Mouse (Mus musculus) kidney, postnatal 36 days (tissue): ENCODE results near the gene Vmn1r193.
"Not testable (repeated sequence)": the region's sequence is repeated elsewhere in the genome, so short reads cannot be mapped to it uniquely, and the experiment has no call there.

ENCODE experiments used
- DNase-seq, 2 experiments: peaks; one replicate each; pipeline ENCODE4 v3.0.0; 2021 to 2022; ENCODE audit warnings: mixed read lengths in 2 of 2

Vmn1r193 gene

DNA sequence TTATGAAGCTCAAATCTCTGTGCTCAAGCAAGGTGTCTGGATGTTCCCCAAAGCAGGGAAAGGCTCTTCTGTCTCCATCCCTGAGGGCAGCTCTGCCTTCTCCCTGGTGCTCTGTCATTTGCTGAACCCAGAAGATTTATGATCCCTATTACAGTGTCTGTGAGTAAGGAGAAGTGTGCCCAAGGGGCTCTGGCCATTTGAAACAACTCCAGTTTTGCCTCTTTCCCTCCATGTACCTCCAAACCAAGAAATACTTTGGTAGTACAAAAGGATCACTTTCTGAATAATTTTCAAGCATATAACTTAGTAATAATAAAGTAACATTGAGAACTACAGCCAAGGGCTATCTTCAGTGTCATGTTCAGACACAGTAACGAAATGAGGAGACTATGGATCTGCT is at the start of gene Vmn1r193:
Gene Vmn1r193 (minus strand): TSS at position 101 of the 400 bp plus-strand sequence.
- DNase-seq: not testable (repeated sequence)

DNA sequence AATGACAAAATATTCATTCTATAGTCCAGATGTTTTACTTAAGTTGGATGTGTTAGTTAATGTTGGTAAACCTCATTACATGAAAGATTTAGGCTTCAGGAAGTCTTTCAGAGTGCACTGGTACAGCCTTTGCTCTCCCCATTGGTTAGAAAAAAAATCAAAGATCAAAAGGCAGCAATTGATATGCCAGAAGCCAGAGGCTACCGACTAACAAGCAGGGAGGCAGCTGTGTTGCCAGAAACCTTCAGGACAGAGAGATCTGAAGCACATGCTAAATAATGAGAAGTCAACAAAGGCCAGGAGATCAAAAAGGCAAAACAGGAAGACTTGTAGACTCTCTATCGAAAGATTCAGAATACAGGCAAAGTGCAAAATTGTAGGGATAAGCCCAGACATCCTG is 48.8 kb upstream of the Vmn1r193 start:
- DNase-seq: no peak

DNA sequence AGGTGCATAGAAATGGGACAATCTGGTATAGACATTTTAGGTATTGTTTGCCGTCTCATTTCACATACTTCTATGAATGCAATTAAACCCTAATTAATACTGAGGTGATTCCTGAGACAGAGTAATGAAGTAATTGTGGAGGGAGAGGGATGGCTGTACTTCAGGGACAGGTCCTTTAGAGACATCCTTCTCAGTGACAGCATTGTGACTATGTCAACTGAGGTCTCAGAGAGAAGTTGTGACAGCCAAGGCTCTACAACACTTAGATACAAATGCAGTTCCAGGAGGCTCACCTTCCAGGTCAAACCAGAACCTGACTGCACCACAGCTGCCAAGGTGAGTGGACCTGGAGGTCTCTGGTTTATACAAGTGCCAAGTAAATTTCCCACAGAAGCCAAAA is 47.3 kb upstream of the Vmn1r193 start, which contains the start of gene Vmn1r195:
Gene Vmn1r195 (plus strand): TSS at position 301 of the 400 bp plus-strand sequence.
- DNase-seq: not testable (repeated sequence)

DNA sequence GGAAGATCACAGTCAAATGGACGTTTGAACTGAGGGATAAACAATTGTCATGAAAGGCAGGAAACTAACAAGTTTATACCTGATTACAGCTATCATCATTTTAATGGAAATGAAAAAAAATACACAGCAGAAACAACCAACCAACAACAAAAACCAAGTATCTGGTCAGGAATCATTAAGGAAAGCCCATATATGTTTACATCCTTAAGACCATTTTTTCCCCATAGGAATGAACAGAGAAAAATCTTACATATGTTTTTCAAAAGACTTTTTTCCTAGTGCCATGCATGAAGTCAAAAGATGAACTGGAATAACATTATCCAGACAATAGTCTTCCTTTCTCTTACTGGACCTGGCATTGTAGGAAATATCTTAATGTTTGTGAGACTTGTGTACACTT is 21.0 kb upstream of the Vmn1r193 start, which contains the start of gene Vmn1r194:
Gene Vmn1r194 (plus strand): TSS at position 301 of the 400 bp plus-strand sequence.
- no peak for DNase-seq

DNA sequence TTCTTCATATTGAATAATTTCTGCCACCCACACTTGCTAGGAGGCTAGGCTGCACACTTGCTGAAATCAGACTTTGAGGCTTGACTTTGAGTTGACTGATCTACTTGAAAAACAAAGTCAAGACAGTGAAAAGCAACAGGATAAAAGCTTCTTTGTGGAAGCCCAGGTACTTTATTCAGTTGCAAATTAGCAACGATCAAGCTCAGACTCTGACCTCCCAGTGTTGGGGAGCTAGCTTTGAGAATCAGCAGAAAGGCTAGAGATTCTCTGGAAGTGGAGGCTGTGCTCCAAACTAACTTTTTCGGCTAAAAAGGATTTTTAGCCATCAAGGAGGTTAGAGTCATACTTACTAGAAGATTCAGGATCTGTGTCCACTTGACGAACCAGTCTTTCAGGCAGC is 30.2 kb downstream of the Vmn1r193 start:
- not testable (repeated sequence) for DNase-seq

DNA sequence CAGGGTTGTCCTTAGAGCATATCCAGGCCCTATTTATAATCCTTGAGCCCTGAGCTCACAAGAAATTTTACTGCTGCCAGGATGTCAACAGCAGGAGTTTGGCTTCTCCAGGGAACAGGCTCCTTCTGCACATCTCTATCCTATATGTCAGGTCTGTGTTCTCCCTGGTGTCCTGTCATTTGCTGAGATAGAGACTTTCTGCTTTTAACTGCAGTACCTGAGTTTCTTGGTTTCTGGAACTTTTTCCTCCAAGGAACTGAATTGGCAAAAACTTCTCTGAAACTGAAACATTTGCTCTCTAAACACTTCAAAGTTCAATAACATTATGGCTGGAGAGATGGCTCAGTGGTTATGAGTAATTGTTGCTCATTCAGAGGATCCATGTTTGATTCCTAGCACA is 31.9 kb downstream of the Vmn1r193 start, which contains the start of gene Vmn1r192:
Gene Vmn1r192 (minus strand): TSS at position 101 of the 400 bp plus-strand sequence.
- no peak for DNase-seq

DNA sequence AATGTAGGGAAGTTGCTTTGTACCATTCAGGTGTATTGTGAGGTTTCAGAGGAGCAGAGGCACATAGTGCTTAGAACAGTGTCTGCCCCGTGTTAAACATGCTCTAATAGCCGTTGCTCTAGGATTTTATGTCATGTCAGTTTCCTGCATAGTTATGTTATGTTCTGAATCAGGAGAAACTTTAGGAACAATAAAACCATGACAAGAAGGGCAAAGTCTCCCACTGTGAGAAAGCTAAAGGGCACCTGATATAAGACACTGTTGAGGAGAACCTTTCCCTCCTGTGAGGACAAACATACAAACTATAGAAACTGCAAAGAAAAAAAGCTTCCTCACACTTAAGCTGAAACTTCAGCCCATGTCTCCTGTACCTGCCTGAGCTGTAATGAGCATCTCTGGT is 32.6 kb downstream of the Vmn1r193 start:
- DNase-seq: no peak

DNA sequence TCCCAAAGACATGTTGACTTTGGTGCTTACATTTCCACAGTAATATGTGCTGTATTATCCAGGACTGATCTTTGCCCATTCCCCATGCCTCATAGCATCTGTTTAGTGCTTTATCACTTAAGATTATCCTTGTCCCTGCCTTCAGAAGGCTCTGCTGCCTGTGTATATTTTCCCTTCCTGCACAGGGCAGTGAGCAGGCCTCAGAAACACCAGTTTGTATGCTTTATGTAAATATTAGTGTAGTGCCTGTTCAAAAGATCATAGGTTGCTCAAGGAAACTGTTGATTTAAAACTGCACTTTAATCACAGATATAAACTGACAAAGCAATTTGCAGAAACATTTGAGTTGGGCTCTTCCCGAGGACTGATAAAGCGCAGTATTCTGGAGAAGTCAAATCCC is 33.6 kb downstream of the Vmn1r193 start:
- DNase-seq: no peak

DNA sequence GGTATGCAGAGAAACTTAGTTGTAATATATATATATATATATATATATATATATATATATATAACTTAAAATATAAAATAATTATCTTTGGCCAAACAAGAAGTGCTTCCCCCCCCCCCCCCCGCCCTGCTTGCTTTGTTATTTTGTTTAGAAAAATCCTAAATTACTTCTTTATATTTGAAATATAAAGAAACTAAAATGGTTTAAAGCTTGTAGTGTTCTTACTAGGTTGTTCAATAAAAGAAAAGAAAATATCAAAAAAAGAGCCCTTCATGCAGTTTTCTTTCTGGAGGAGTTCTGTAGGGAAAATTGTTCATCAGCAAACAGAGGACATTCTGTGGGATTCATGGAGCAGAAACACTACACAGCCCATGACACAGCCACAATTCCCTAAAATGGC is 39.1 kb downstream of the Vmn1r193 start, which contains the start of gene Vmn1r191:
Gene Vmn1r191 (minus strand): TSS at position 101 of the 400 bp plus-strand sequence.
- no peak for DNase-seq

DNA sequence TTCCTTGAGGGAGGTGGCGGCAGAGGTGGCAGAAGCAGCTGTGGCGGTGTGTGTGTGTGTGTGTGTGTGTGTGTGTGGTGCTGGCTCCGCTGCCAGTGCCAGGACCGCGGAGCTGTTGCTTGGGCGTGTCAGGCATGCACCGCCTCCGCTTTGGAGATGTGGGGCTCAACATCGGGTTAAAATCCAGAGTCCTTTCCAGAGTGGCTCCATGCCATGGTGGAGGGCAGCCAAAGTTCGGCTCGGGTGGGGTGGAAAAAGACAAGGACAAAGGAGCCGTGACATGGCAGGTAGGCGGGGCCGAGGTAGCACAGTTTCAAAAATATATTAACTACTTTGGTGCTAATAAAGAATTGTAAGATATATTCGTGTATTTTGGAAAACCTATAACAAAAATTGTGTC is 54.5 kb downstream of the Vmn1r193 start:
- DNase-seq: peak in 1 of 2 experiments; percentile 59
